Mouse (Mus musculus): Measurements from ENCODE around the gene Fbxl17.

The Fbxl17 gene

DNA sequence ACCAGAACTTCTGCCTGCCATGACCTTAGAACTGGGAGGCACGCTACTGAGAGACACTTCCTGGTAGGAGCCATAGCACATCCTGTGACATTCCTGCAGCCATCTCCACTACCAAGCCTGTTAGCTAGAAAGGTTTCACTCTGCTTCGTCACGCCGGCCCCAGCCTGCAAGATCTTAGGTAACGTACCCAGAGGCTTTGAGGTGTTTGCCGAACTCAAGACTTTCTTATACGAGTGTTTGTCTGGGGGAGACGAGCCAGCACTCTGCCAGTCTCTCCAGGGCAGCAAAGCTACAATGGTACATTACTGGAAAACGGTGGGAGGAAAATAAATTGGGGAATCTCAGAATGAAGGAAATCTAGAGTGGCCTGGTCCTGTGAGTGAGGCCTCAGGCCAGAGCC lies 292.1 kb downstream of the Fbxl17 start:
- DNase-seq: no peak

DNA sequence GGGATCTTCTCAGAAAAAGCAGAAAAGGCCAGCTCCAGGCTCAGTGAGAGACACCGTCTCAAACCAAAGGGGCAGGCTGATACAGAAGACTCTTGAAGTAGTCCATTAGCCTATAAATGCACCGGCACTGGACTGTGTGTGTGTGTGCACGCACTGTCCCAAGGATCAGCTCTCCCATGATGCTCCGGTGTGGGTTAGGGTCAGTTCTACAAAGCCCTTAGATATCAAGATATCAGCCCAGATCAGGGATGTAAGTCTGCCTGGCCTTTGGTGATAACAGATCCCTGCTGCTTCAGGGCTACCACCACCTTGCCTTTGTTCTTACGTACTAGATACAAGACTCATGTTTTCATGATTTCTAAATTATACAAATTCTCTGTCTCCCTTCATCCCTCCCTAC lies 294.5 kb downstream of the Fbxl17 start:
- DNase-seq: no peak

DNA sequence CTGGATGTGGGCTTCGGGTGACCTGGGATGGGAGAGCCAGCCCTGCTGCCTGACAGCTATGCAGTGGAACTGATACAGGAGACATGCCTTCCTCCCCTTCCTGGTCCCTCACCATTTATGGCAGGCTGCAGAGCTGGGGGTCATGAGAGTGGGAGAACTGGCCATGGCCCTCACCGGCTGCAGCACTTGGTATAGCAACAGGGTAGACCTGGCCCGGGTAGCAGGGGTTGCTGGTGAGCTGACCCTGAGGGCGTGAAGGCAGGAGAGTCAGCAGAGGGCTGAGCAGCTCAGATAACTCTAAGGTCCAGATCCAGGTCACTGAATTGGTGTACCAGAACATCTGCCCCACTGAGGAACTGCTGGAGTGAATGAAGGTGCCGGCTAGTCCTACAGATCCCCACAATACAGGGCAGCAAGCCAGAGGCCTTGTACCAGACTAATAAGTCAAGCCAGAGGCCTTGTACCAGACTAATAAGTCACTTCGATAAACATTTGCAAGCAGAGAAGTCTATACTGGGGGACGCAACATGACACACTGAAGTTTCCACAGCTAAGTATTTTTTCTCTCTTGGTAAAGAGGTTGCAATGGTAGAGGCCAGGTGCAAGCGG lies 296.1 kb downstream of the Fbxl17 start:
- no peak for DNase-seq

DNA sequence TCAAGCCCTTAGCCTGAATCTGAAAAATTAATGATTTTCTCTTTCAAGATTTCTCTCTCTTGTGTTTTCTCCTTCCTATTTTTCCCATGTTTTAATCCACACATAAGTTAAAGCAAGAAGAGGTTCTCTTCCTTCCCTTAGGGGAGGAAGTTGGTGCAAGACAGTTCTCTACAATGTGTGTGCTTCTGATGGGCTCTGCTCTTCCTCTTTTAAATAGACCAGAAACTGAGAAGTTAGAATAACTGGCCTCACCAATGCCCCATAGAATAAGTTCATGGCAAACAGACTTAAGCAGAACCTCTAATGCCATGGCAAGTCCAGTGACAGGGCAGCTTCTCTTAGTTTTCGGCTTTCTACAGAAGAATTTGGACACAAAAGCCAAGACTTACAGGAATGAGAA lies 301.1 kb downstream of the Fbxl17 start:
- no peak for DNase-seq

DNA sequence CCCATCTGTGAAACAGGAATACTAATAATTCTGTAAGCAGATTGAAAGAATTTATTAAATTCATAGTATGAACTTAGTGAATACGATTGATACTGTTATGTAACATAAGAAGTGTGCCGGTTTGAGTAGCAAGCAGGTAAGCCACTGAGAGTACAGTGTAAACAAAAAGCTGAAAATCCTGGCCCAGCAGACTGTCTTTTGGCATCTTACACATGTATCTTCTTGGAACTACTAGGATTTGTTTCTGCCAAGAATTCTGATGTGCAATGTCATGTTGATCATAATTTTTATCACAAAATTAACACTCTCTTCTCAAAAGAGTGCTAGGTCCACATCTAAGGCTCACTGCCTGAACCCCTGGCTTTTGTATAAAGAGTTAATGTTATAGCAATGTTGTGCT lies 304.3 kb downstream of the Fbxl17 start:
- DNase-seq: no peak

DNA sequence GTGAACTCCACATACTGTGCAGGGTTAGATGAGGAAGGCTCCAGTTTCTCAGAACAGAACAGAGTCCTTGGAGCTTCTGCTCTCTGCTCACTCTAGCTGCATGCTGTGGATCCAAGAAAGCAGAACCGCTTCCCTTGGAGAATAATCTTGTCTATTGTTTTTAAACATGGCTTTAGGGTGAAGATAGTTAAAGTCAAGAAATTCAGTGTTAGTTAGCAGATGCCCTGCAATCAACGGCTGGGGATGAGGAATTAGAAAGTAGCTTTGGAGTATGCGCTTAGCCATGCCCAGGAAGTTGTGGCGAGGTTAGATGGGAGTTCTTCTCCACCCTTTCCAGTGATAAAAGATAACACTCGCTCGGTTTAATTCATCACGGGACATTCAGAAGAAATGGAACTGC lies 306.6 kb downstream of the Fbxl17 start:
- no peak for DNase-seq

DNA sequence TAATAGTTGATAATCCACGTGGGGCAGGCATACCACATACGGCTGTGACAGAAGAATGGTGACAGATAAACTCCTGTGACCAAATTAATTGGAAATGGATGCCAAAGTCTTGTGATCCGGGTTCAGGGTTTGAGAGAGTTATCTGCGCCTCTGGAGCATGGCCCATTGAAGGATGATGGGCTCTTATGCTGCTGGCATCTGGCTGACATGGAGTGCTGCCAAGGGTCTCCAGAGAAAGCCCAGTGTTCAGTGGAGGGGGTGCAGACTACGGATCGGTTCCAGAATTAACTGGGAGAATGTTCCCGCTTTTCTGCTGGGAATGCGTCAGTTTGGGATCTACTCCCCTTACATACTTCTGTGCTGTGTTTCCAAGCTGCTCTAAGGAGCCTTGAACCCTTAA lies 308.5 kb downstream of the Fbxl17 start:
- DNase-seq: no peak

DNA sequence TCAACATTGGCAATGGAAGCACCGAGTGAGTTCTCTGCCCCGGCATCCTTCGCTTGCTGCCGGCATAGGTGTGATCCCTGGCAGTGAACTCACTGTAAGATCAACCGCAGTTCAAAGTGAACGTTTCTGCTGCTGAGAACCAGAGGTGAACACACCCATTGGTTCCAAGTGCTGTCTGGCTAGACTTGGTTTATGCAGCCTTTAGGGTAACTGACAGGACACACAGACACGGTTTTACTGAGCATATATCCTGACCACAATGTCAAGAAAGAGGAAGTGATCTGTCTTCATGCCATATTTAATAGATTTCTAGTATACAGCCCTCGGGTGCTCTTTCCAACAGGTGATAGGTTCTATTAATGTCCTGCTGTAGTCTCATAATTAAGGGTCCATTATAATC lies 310.5 kb downstream of the Fbxl17 start:
- DNase-seq: no peak

DNA sequence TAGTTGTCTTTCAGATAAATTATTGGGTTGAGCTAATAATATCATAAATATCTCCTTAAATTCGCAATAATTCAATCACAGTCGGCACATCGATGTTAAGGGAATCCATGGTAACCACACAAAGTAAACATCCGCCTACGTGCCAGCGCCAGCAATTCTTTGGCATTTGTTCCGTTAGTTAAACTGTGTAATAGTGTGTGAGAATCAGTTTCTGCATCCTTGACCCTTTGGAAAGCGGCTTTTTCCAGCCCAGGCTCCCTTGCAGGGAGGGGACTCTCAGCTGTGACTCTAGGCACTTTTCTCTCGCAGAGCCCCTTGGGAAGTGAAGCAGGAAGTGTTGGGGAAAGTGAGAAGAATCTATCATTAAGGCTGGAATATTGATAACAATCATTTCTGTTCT lies 314.3 kb downstream of the Fbxl17 start:
- DNase-seq: no peak

DNA sequence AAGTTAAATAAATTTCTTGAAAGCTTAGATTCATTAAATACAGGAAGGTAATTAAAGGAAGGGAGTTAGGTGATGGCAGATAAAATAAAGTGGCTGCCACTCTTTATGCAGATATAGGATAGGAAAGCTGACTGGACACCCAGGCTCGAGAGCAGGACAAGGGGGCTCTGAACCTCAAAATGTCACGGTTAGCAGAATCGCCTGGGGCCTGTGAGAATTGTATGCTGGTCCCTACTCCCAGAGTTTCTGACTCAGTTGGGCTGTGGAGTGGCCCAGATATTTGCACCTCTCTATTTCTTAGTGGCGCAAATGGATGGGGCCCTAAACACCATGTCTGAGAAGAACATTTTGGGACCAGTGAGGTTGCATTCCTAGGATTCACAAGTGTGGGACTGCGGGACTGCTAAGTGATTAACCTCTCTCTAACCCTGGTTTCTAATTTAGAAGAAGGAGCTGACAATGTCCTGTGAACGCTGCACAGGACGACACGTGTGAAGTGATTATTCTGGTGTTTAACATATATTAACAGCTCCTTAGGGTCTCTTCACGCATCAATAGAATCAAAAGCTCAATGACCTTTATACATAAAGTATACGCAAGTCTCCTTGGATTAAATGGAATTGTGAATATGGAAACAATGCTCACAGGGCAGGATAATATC lies 314.8 kb downstream of the Fbxl17 start:
- no peak for DNase-seq

DNA sequence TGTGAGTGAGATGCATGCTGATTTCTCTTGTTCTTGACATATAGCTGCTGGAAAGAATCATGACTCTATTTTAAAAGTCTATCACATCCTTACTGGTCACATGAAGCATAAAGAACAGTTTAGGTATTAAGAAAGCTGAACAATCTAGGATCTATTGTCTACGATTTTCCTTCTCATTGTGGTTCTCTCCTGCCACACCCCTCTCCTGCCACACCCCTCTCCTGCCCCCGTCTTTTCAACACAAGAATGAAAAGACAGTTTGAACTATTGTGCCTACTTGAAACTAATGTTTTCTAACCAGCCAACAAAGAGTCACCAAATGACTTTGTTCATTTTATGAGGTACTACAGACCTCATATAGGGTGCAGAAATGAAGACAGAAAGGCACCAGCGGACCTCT lies 316.4 kb downstream of the Fbxl17 start:
- DNase-seq: no peak

DNA sequence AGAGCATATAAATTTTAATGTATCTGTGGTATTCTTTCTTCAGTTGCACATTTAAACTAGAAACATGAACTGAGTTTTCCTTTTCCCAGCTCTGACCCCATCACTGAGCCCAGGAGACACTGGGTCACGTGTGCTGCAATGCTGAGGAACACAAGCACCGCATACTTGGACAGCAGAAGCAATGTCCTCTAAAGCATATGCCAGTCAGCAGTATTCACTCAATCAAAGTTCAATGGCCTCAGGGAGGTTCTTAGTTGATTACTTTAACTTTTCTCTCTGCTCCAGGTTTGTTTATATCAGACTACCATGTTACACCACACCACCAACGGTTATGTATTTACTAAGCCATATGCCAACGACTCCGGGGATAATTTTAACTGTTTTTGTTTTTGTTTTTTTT lies 318.2 kb downstream of the Fbxl17 start:
- DNase-seq: peak; percentile 30 to 46

DNA sequence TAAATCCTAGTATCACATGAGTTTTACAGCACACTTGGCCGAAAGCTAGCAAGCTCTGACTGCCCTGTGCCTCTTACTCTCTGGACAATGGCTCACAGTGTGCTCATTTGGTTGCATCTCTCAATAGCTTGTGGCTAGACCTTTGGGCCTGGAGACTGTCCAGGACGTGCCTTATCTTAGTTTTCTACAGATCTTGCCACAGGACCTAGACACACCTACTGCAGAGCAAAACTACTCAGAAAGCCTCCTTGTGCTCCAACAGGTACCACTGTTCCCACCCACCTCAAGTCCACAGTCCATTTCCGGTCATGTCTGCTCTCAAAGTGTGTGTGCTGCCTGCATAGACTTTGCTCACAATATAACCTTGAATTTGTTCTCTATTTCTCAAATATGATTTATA lies 319.8 kb downstream of the Fbxl17 start:
- DNase-seq: no peak

DNA sequence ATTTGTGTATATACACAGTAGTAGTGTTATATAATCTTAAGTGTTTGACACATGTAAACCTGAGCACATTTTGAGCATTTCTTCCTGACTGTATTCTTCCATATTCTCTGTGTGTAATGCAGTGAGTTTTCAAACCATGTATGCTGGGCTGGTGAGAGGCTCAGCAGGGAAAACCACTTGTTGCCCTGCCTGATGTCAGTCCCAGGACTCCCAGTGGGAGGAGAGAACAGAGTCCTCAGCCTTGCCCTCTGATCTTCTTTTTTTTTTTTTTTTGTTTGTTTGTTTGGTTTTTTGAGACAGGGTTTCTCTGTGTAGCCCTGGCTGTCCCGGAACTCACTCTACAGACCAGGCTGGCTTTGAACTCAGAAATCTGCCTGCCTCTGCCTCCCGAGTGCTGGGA lies 321.5 kb downstream of the Fbxl17 start:
- no peak for DNase-seq

DNA sequence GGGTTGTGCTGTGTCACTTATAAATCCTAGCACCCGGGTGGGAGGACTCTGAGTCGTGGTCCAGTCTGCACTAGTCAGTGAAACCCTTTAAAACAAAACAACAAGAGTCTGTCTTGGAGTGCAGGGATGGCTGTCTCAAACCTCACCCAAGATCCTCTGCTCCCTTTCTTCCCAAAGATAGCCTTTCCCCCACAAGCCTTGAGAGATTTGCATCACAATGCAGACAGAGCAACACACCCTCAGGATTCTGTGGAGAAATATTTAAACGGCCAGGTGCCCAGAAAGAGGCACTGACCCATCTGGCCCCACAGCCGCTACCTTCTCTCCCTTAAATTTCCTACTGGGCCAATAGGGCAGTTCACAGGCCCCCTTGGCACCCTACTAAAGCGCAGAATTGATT lies 323.4 kb downstream of the Fbxl17 start:
- no peak for DNase-seq

DNA sequence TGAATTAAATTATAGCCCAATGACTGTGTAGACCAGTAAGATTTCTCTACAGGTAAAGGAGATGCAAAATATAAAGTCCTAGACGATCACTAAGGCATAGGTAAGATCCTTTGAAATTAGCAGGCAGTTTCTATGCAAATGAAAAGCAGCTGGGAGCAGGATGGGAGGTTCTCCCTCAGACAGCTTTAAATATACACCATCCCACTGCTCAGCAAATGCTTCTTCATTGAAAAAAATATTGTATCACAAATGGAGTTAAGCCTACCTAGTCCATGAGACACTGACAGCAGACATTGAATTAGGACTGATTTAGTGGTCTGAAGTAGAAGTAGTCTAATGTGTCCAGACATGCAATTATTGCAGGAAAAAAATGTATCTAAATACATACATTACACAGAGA lies 327.1 kb downstream of the Fbxl17 start:
- DNase-seq: no peak

DNA sequence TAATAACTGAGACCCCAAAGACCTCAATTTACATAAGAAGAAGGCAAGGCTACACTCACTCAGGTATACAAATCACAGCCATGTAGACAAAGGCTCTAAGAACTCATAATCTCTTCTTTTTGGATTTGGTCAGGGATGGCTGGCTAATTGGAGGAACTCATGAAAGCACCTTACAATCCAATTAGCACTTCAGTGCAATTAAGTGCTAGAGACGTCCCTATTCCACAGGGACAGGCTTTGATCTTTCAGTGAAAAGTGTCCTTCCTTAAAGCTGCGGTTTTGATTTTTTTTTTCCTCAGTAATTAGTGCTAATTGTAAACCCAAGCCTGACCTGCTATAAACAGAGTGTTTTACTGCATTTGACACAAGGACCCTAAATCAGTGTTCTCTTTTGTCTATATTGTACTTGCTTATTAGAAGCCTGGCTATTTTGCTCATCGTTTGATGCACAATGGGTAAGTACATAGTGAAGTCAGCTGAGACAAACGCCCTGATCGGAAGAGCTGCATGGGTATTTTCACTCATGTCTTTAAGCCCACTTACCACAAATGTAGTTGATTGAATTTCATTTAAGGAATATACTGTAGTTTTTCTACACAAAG lies 327.8 kb downstream of the Fbxl17 start:
- no peak for DNase-seq

DNA sequence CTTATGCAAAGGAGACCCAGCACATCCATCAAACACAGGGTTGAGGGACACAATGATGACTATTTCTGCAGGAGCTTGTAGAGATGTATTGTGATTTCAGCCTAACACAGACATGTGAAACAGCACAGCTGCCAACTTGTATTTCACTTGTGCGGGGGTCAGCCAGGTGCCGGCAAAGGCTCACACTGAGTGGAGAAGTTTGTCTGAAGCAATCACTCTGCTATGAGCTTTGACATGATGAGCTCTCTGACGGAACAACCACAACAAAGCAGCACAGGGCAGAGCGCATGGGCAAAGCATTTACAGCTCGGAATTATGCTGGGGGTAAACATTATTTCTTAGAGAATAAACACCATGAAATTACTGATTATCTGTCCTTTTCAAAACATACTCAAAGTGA lies 328.6 kb downstream of the Fbxl17 start:
- no peak for DNase-seq

DNA sequence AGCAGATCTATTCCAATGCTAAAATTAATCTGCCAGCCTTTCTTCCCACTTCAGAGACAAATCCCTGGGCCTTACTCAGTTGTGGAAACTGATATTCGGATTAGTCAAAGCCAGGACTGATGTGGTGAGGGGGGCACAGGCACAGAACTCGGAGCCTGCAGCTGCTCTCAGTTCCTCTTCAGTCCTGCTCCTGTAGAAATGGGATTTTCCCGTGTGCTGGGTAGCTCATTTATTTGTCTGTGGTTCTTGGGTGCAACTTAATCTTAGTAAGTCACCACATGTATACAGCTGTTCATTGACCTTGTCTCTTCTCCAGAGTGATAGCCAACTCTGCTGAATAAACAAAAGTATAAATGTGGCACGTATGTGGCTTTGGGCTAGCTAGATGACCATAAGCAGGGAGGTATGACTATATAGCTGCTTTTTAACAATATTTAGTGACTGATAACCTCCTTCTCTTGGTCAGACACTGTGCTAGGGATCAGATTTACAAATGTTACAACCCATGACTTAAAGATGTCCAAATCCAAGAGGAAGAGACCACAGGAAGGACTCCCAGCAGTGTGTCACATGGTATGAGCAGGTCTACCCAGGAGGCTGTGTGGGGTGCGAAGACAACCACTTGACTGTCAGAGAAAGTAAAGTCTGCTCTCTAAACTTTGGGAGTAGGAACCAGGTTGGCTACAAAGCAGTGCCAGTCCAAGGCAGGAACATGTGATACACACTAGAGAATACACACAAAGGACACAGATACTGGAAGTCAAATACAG lies 331.6 kb downstream of the Fbxl17 start:
- DNase-seq: no peak

DNA sequence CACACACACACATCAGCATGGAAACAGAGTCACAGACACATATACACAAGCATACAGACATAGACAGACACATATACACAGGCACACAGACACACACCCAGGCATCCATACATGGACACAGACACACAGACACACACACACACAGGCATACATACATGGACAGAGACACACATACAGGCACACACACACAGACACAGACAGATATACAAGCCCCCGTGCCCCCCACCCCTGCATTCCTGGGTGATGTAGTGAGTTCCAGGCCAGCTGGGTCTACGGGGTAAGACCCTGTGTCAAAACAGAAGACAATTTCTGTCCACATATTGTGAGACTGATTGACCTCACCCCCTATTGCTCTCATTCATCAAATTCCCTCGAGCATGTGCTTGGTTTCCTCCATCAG lies 332.6 kb downstream of the Fbxl17 start:
- no peak for DNase-seq

DNA sequence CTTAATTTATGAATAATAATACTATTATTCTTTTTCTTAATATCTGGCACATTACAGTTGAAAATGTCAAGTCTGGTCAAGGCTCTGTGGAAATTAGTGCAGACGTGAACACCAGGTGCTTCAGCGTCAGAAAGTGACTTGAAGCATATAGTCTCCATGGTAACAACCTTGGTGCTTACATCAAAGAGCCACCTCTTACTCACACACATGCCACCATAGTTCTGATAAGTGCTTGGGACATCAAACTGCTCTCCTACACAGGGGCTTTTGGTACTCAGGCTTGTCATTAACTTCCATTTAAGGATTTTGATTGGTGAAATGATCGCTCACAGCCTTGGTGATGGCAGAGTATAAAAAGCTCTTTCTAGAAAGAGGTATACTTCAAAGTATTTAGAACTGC lies 333.1 kb downstream of the Fbxl17 start:
- DNase-seq: no peak

DNA sequence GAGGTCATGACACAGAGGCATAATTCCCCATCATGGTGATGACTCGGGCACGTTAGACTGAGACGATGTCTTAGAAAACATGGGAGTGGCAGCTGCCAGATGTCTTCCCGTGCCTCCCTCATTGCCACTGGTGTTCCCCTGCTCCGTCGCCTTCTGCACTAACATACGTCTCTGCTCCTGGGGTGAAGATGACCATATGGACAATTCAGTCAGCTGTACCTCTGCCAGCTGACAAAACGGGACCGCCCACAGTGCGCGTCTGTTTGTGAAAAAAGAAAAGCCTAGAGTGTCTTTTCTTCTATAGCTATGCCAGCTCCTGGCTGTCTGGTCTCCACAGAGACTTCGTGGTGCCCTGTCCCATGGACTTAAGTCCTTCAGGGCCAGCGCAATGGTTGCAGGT lies 334.0 kb downstream of the Fbxl17 start:
- no peak for DNase-seq

DNA sequence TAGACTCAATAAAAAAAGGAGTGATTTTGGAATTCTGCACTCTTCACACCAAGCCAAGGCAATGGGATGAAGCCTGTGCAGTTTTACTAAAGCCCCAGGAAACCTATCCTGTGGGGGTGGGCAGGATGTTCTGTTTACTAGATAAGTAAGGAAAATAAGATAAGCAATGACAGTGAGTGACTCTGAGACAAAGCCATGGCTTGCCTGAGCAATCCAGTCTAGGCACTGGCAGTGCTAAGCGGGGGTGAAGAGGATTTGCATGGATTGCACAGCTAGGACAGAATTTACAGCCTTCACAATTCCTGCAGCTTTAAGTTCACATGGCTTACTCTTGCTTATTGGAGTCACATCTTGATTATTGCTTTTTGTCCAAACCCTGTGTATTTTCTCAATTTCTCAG lies 335.5 kb downstream of the Fbxl17 start:
- DNase-seq: no peak

DNA sequence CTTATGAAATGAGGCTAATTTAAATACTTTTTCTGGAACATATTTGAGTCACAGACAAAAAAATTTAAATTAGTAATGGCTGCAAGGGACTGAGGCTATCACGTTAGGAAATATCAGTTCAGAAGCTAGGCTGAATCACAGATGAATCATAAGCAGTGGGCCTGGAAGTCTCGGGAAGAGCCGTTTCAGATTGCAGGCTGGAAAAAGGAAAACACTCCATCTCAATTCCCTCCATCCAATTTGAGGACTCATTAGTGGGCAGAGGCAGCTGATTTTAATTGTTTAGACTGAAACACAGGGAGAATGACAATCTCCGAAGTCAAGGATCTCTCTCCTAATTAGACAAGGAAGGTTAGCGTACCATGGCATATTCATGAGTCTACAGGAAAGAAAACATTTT lies 337.9 kb downstream of the Fbxl17 start:
- no peak for DNase-seq

Data from kidney, postnatal 25 days (tissue).